Mouse (Mus musculus) left cerebral cortex, postnatal 36 days (tissue): ENCODE data around the gene Gm4922. TPM values are rescaled to one million over a fixed set of nuclear protein-coding genes. Genes with fewer than 3 reads are reported as not detected.

Experiments
- total RNA-seq, 2 experiments: library from RNA; stranded (reverse); gene quantifications; 2 replicates each; pipeline ENCODE4 v1.2.3; 2021

Gene Gm4922
- total RNA-seq, 2 experiments from 2014 or later = not detected

Other genes with a start within 250 kb of the Gm4922 start
- 1 to 10 TPM; 2.5 to 3.4 TPM for gene Hebp2, start 240.7 kb downstream of the Gm4922 start, total RNA-seq
- gene Arfgef3, start 42.8 kb downstream of the Gm4922 start, total RNA-seq = 100 to 1,000 TPM; 105 to 109 TPM
- 1 to 10 TPM; 4.4 to 4.6 TPM for gene Perp, start 58.2 kb upstream of the Gm4922 start, total RNA-seq
- 1 to 10 TPM; 4.9 to 5.2 TPM for gene Tnfaip3, start 228.9 kb upstream of the Gm4922 start, total RNA-seq